Mouse (Mus musculus): Measurements from ENCODE around the gene Mtln. TPM values are rescaled to one million over a fixed set of nuclear protein-coding genes. Genes with fewer than 3 reads are reported as not detected.

Gene Mtln
- polyA plus RNA-seq, 1 experiment: 4.0 TPM

GRCm38 (mm10) chr2:127760014-127760413 lies 32.3 kb downstream of the Mtln start:
- peaks cover 31% of the 10 kb centered on the region for H3K36me3 ChIP-seq (ENCODE audit: control insufficient read depth)
- no peak overlapping the region for H3K4me3 ChIP-seq (replicated peaks)
- H3K4me1 ChIP-seq (ENCODE audit: control insufficient read depth): peaks cover 3% of the 10 kb centered on the region
- H3K27me3 ChIP-seq (ENCODE audit: control insufficient read depth): no peaks in the 10 kb centered on the region
- no peak for TF ChIP-seq TAL1 (IDR thresholded peaks at IDR 0.05; ENCODE audit: low read length)
- no peaks in the 10 kb centered on the region for H3K9me3 ChIP-seq (ENCODE audit: control insufficient read depth, low read length)

- Histone ChIP-seq H3K27me3 (ENCODE audit: control insufficient read depth) (no peaks in the 10 kb centered on the region), H3K9me3 (ENCODE audit: control insufficient read depth, low read length) (no peaks in the 10 kb centered on the region), H3K36me3 (ENCODE audit: control insufficient read depth) (peaks cover 25% of the 10 kb centered on the region), H3K4me3 (replicated peaks) (no peak overlapping the region), H3K4me1 (ENCODE audit: control insufficient read depth) (peaks cover 3% of the 10 kb centered on the region)
- TF ChIP-seq TAL1 (IDR thresholded peaks at IDR 0.05; ENCODE audit: low read length) (no peak), GATA1 (IDR thresholded peaks at IDR 0.05; ENCODE audit: low read length) (no peak)
Observed at GRCm38 (mm10) chr2:127759157-127759880, 33.0 kb downstream of the Mtln start.

DNA sequence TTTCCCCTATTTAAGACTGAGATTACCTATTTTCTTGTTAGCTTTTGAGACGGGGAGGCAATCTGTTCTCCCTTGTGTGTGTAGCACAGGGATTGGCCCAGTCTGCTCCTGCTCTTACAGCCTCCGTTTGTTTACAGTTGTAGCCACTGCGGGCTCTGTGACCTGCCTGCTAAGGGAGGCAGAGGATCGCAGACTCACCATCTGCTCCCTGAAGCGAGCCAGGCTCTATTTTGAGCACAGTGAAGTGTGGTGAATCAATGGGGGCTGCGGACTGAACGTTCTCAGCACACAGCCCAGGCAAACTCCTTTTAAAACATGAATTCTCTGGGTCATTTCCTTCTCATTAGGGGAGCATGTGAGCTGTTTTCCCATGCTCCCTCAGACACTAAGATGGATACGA lies 35.1 kb downstream of the Mtln start:
- peaks cover 3% of the 10 kb centered on the region for H3K4me1 ChIP-seq (ENCODE audit: control insufficient read depth)
- no peaks in the 10 kb centered on the region for H3K27me3 ChIP-seq (ENCODE audit: control insufficient read depth)
- TF ChIP-seq GATA1 (IDR thresholded peaks at IDR 0.05; ENCODE audit: low read length) (no peak), TAL1 (IDR thresholded peaks at IDR 0.05; ENCODE audit: low read length) (no peak)
- H3K36me3 ChIP-seq (ENCODE audit: control insufficient read depth): peaks cover 22% of the 10 kb centered on the region
- no peaks in the 10 kb centered on the region for H3K9me3 ChIP-seq (ENCODE audit: control insufficient read depth, low read length)
- no peak overlapping the region for H3K4me3 ChIP-seq (replicated peaks)

GRCm38 (mm10) chr2:127754113-127754512 lies 38.2 kb downstream of the Mtln start:
- Histone ChIP-seq H3K4me3 (replicated peaks) (no peak overlapping the region), H3K36me3 (ENCODE audit: control insufficient read depth) (peaks cover 2% of the 10 kb centered on the region), H3K27me3 (ENCODE audit: control insufficient read depth) (no peaks in the 10 kb centered on the region; the same call in 1 of the 2 replicates), H3K9me3 (ENCODE audit: control insufficient read depth, low read length) (no peaks in the 10 kb centered on the region), H3K4me1 (ENCODE audit: control insufficient read depth) (no peaks in the 10 kb centered on the region; the same call in 1 of the 2 replicates)
- TF ChIP-seq TAL1 (IDR thresholded peaks at IDR 0.05; ENCODE audit: low read length) (no peak), GATA1 (IDR thresholded peaks at IDR 0.05; ENCODE audit: low read length) (no peak)

DNA sequence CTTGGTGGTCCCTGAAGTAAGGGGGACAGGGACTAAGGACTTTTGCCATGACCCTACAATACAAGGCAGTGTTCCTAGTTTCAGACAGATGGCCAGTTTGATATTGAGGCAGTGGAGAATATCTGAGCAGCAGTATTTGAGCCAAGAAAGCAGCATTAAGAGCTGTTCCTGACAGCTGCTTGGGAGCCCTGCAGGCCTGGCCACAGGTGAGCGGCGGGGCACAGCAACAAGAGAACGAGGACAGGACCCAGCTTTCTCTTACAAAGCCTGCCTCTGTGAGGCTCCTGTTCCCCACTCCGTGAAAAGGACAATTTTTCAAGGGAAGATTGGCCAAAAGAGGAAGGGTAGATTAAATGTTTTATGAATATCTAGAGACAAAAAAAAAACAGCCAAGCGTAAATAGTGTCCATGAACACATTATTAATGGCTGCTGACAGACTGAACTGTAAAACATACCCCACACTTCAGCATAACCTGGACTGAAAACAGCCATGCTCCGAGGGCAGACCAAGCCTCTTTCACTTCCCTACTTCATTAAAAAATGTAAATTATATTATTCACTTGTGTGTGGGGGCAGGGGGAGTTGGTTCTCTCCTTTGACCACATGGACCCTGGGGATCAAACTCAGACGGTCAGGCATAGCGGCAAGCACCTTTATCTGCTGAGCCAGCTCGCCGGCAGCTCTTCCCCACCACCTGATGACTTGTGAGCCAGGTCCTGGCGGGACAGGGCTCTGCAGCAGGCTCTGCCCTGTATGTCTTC lies 40.3 kb downstream of the Mtln start:
- H3K9me3 ChIP-seq (ENCODE audit: control insufficient read depth, low read length): no peaks in the 10 kb centered on the region
- TF ChIP-seq GATA1 (IDR thresholded peaks at IDR 0.05; ENCODE audit: low read length) (no peak), TAL1 (IDR thresholded peaks at IDR 0.05; ENCODE audit: low read length) (no peak)
- no peak overlapping the region for H3K4me3 ChIP-seq (replicated peaks)
- no peaks in the 10 kb centered on the region for H3K36me3 ChIP-seq (ENCODE audit: control insufficient read depth)
- no peaks in the 10 kb centered on the region; the same call in 1 of the 2 replicates for H3K27me3 ChIP-seq (ENCODE audit: control insufficient read depth)
- no peaks in the 10 kb centered on the region for H3K4me1 ChIP-seq (ENCODE audit: control insufficient read depth)

GRCm38 (mm10) chr2:127749376-127749775 lies 42.9 kb downstream of the Mtln start:
- Histone ChIP-seq H3K27me3 (ENCODE audit: control insufficient read depth) (no peaks in the 10 kb centered on the region; the same call in 1 of the 2 replicates), H3K9me3 (ENCODE audit: control insufficient read depth, low read length) (no peaks in the 10 kb centered on the region), H3K4me3 (replicated peaks) (no peak overlapping the region), H3K36me3 (ENCODE audit: control insufficient read depth) (peaks cover 2% of the 10 kb centered on the region; the same call in 1 of the 2 replicates), H3K4me1 (ENCODE audit: control insufficient read depth) (no peaks in the 10 kb centered on the region)
- TF ChIP-seq TAL1 (IDR thresholded peaks at IDR 0.05; ENCODE audit: low read length) (no peak), GATA1 (IDR thresholded peaks at IDR 0.05; ENCODE audit: low read length) (no peak)

GRCm38 (mm10) chr2:127748316-127748715 lies 44.0 kb downstream of the Mtln start:
- Histone ChIP-seq H3K36me3 (ENCODE audit: control insufficient read depth) (peaks cover 2% of the 10 kb centered on the region; the same call in 1 of the 2 replicates), H3K27me3 (ENCODE audit: control insufficient read depth) (no peaks in the 10 kb centered on the region; the same call in 1 of the 2 replicates), H3K4me1 (ENCODE audit: control insufficient read depth) (no peaks in the 10 kb centered on the region), H3K4me3 (replicated peaks) (no peak overlapping the region), H3K9me3 (ENCODE audit: control insufficient read depth, low read length) (no peaks in the 10 kb centered on the region)
- TF ChIP-seq TAL1 (IDR thresholded peaks at IDR 0.05; ENCODE audit: low read length) (no peak), GATA1 (IDR thresholded peaks at IDR 0.05; ENCODE audit: low read length) (no peak)

DNA sequence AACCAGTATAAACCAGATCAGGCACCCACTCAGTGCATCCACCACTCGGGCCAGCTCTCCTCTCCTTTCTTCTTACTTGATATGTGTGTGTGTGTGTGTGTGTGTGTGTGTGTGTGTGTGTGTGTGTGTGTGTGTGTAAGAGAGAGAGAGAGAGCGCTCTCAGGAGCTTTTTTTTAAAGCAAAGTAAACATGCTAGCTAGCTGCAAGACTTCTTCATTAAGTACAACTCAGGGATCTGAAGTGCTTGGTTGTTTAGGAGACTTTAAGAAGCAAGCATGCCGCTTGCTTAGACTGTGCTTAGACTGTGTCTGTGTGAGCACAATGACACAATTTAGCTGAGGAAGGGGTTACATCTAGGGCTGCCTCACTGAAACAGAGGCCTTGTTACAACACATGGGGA lies 49.7 kb downstream of the Mtln start:
- Histone ChIP-seq H3K4me1 (ENCODE audit: control insufficient read depth) (no peaks in the 10 kb centered on the region), H3K36me3 (ENCODE audit: control insufficient read depth) (peaks cover 2% of the 10 kb centered on the region), H3K4me3 (replicated peaks) (no peak overlapping the region), H3K9me3 (ENCODE audit: control insufficient read depth, low read length) (no peaks in the 10 kb centered on the region), H3K27me3 (ENCODE audit: control insufficient read depth) (no peaks in the 10 kb centered on the region)
- TF ChIP-seq TAL1 (IDR thresholded peaks at IDR 0.05; ENCODE audit: low read length): no peak
- TF ChIP-seq GATA1 (IDR thresholded peaks at IDR 0.05; ENCODE audit: low read length): no peak

Other genes starting within 250 kb of the Mtln start
- gene Zfp661, start 205.4 kb downstream of the Mtln start, polyA plus RNA-seq (2012): not detected in 2 replicates
- 11.3 and 14.5 TPM in 2 replicates for gene Mrps5, start 205.3 kb downstream of the Mtln start, polyA plus RNA-seq (2012)
- gene Mal, start 135.8 kb downstream of the Mtln start, polyA plus RNA-seq (2012): not detected in 2 replicates
- not detected in 2 replicates for gene Mall, start 62.6 kb downstream of the Mtln start, polyA plus RNA-seq (2012)
- 0.31 and 0.55 TPM in 2 replicates for gene Nphp1, start 3.6 kb downstream of the Mtln start, polyA plus RNA-seq (2012)
- 1.3 and 1.6 TPM in 2 replicates for gene Bub1, start 39.4 kb upstream of the Mtln start, polyA plus RNA-seq (2012)
- not detected in 2 replicates for gene Acoxl, start 46.4 kb upstream of the Mtln start, polyA plus RNA-seq (2012)